Mouse (Mus musculus): ENCODE measurements at regions not wholly inside any gene's neighbourhood (a gene's known extent, or its start where the extent isn't known, plus 50 kb on each side); places are given as distances from the start of the nearest gene placed in this dataset.
A peak's percentile ranks its signal among the peaks of the same experiment; 100 is the strongest.

DNA sequence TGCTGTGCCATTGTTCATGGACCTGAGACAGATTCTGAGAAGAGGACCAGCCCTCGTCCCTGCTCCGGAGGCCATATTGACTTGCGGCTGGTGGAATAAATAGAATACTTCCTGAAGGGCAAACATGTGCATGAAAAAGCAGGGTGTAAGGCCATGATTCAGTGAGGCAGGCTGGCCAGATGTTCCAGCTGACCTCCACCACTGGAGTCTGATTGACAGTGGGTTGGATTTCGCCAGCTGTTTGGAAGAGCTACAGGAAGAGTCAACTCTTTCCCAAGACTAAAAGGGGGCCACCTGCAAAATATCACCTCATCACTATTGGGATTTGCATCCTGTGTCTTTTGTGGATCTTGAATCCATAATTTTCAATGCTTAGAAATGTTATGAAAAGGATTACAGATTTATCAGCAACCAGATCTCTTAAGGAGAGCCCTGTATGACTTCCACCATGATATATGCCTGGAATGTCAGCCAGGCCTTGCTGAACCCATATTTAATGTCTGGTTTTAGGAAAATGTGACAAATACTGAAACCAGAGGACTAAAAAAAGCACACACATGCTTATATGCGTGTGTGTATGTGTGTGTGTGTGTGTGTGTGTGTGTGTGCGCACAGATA lies 348.9 kb upstream of the Nrp1 start:
- H3K9ac ChIP-seq (replicated peaks), result no peak overlapping the region
- H3K4me1 ChIP-seq, result no peaks in the 10 kb centered on the region; the same call in 1 of the 2 replicates
- H3K4me2 ChIP-seq (replicated peaks), result no peak overlapping the region
- WGBS, result 86% methylated on average over 6 of the region's 6 CpGs
- no peaks in the 10 kb centered on the region for H3K9me3 ChIP-seq
- ATAC-seq (replicated peaks), result no peak
- no peaks in the 10 kb centered on the region for H3K36me3 ChIP-seq
- H3K27me3 ChIP-seq, result no peaks in the 10 kb centered on the region
- H3K4me3 ChIP-seq, result no peak overlapping the region
- no peak overlapping the region for H3K27ac ChIP-seq (replicated peaks)

DNA sequence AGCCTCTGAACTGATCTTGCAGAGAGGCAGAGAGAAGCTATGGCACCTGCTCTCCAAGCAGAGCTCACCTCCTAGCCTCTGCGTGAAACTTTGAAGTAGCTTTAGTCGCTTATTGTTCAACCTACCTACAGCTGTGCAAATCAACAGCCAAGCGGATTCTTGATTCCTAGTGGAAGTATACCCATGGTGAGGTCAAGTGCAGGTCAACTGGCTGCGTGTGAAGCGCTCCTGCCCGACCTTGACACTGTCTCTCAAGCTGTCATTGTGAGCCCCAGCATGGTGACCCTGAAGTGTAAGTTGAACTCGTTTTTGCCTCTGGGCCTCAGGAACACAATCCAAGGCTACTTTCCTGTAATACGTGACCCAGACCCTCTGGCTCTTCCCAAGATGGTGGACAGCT lies 341.2 kb upstream of the Nrp1 start:
- Histone ChIP-seq H3K4me2 (replicated peaks) (no peak overlapping the region), H3K4me1 (no peaks in the 10 kb centered on the region), H3K27me3 (no peaks in the 10 kb centered on the region), H3K9ac (replicated peaks) (no peak overlapping the region), H3K4me3 (no peak overlapping the region), H3K9me3 (no peaks in the 10 kb centered on the region), H3K36me3 (no peaks in the 10 kb centered on the region), H3K27ac (replicated peaks) (no peak overlapping the region)
- 76% methylated on average over 8 of the region's 8 CpGs for WGBS
- ATAC-seq (replicated peaks), result no peak

DNA sequence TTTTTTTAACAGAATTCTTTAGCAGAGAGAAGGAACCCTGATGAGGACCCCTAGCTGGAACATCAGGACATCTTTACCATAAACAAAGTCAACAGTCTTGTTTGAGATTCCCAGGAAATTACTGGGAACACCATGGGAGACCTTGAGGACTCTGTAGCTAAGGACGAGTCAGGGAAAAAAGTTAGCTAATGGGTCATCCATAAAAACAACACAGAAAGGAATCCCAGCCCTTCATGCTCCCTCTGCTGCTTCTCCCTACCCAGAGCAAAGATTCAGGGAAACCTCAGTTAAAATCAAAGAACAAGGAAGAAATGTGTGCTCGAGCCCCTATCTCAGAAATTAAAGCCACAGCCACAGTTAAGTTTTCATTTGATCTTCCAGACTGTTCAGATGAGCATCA lies 334.7 kb upstream of the Nrp1 start:
- H3K27me3 ChIP-seq, result no peaks in the 10 kb centered on the region
- no peak overlapping the region for H3K27ac ChIP-seq (replicated peaks)
- no peak for ATAC-seq (replicated peaks)
- H3K4me3 ChIP-seq, result no peak overlapping the region
- H3K4me1 ChIP-seq, result peaks cover 14% of the 10 kb centered on the region
- 81% methylated on average over 2 of the region's 2 CpGs for WGBS
- H3K4me2 ChIP-seq (replicated peaks), result no peak overlapping the region
- no peaks in the 10 kb centered on the region for H3K9me3 ChIP-seq
- H3K36me3 ChIP-seq, result no peaks in the 10 kb centered on the region
- H3K9ac ChIP-seq (replicated peaks), result no peak overlapping the region

DNA sequence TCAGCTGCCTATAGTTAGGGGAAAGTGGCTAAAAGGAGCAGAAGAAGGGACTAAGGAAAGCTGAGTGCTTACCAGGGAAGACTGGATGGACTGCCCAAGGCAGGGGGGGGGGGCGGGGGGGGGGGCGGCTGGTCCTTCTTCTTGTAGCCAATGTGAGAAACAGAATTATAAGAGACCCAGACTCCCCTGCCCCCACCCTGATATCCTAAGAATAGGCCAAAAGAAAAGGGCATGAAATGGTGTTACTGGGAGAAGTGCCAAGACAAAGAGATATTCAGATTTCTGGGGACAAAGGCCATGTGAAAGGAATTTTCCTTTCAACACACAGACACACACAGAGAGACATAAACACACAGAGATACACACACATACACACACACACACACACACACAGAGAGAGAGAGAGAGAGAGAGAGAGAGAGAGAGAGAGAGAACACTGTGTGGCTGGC lies 333.6 kb upstream of the Nrp1 start:
- H3K9ac ChIP-seq (replicated peaks), result no peak overlapping the region
- H3K4me2 ChIP-seq (replicated peaks), result no peak overlapping the region
- no peaks in the 10 kb centered on the region for H3K9me3 ChIP-seq
- no peaks in the 10 kb centered on the region for H3K27me3 ChIP-seq
- H3K36me3 ChIP-seq, result no peaks in the 10 kb centered on the region
- peak; percentile 60 for ATAC-seq (replicated peaks)
- peaks cover 14% of the 10 kb centered on the region for H3K4me1 ChIP-seq
- peak overlapping the region; percentile 74 for H3K27ac ChIP-seq (replicated peaks)
- WGBS, result no CpG with 5 or more reads among the region's 2 CpGs
- no peak overlapping the region for H3K4me3 ChIP-seq

DNA sequence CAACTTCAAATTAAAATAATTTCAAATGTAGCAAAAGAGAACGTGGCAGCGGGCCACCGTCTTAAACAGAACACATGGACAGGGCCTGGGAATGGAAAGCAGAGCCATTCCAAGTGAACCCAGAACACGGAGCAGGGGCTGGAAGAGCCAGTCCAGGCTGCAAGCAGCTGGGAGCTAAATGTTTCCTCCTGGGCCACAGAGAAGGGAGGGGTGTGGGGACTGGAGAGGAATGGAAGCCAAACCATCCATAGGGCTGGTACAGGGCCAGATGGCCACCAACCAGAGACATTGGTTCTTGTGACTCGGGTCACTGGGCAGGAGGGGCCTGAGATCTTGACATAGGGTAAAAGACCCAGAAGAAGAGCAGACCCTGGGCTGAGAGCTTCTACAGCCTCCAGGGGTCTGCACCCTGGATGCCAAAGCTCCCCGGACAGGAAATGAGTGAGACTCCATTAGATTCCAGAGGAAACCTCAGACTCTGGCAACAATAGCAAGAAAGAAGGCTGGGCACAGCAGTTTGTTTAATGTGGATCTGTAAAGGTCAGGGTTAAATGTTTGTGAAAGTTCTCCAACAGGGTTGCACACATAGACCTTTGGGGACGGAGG lies 333.1 kb upstream of the Nrp1 start:
- Histone ChIP-seq H3K9me3 (no peaks in the 10 kb centered on the region), H3K36me3 (no peaks in the 10 kb centered on the region), H3K27ac (replicated peaks) (peak overlapping the region; percentile 74), H3K4me1 (peaks cover 17% of the 10 kb centered on the region), H3K9ac (replicated peaks) (no peak overlapping the region), H3K4me3 (no peak overlapping the region), H3K27me3 (no peaks in the 10 kb centered on the region), H3K4me2 (replicated peaks) (no peak overlapping the region)
- WGBS, result 34% methylated on average over 7 of the region's 7 CpGs
- ATAC-seq (replicated peaks), result peak; percentile 95

DNA sequence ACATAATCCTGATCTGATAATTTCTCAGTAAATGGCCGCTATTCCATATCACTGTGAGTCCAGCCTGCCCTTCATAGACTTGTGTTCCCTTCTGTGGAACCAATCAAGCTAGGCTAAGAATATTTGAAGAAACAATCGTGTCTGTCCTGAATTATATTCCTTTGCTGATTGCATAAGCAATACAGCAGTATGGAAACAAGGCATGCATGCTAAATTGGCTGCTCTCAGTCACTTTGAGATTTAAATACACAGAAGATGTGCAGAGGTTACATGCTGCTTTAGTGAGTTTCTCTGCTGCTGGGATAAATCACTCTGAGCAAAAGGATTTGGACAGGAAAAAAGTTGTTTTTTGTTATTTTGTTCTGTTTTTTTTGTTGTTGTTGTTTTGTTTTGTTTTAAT lies 331.4 kb upstream of the Nrp1 start:
- Histone ChIP-seq H3K4me2 (replicated peaks) (no peak overlapping the region), H3K4me3 (no peak overlapping the region), H3K27ac (replicated peaks) (no peak overlapping the region), H3K4me1 (peaks cover 22% of the 10 kb centered on the region), H3K9me3 (no peaks in the 10 kb centered on the region), H3K36me3 (no peaks in the 10 kb centered on the region), H3K27me3 (no peaks in the 10 kb centered on the region), H3K9ac (replicated peaks) (no peak overlapping the region)
- WGBS, result 76% methylated on average over 2 of the region's 2 CpGs
- ATAC-seq (replicated peaks), result no peak

DNA sequence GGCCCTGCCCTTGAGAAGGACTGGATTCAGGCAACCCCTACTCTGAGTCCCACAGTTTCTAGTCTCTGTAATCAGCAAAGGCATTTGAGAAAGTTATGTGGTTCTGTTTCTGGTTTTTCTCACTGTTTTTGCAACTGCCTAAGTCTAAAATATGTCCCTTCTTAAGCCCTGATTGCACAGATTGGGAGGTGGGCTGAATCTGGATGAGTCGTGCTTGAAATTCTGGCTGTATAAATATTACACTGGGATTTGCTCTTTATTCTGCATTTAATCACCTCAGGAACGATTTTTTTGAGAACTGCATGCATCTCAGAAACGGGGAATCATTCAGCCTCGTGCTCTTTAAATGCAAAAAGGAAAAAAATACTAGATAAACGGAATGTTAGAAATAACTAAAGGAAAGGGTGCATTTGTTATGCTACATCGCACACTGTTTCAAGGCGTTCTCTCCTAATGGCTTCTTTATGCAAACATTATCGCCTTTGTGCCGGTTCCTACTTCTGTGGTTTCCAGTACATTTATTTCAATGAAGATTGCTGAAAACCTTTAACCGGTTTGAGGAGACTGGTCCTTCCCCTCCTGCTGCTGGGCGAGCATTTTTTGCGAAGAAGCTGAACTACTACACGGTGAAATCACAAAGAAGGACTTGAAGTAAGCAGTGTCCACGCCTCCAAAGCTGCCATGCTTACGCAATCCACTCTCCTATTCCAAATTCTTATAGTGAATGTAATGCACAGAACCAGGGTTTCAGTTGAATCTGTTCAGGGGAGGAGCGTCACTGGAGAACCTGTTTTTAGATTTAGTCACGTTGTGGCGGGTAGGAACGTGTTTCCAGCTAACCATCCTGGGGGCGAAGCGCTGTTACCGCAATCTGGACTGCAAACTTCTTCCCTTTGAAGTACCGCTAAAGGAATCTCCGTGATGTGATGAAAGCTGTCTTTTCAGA lies 327.8 kb upstream of the Nrp1 start:
- Histone ChIP-seq H3K4me1 (peaks cover 8% of the 10 kb centered on the region; the same call in 1 of the 2 replicates), H3K4me2 (replicated peaks) (no peak overlapping the region), H3K4me3 (no peak overlapping the region), H3K27ac (replicated peaks) (peak overlapping the region; percentile 37; the same call in 1 of the 2 replicates), H3K9me3 (no peaks in the 10 kb centered on the region), H3K36me3 (no peaks in the 10 kb centered on the region), H3K9ac (replicated peaks) (no peak overlapping the region), H3K27me3 (no peaks in the 10 kb centered on the region)
- 69% methylated on average over 24 of the region's 24 CpGs for WGBS
- no peak for ATAC-seq (replicated peaks)

DNA sequence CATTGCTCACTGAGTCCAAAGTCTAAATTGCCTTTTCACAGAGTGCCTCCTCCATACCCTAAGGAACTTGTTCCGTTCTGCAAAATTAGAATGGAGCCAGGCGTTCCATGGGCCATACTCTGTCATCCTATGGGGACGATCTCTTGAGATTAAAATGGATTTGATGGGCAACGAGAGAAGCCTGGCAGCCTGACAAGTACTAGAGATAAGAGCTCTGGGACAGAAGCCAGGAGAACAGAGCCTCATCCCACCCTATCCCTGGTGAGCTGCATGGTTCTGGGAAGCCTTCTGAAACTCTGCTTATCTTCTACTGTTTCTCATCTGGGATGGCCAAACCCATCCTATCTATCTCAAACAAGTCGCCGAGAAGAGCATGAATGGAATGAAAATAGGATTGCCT lies 324.3 kb upstream of the Nrp1 start:
- ATAC-seq (replicated peaks), result no peak
- 80% methylated on average over 6 of the region's 6 CpGs for whole genome bisulfite sequencing
- Histone ChIP-seq H3K27ac (replicated peaks) (no peak overlapping the region), H3K9ac (replicated peaks) (no peak overlapping the region), H3K27me3 (no peaks in the 10 kb centered on the region), H3K4me1 (peaks cover 8% of the 10 kb centered on the region; the same call in 1 of the 2 replicates), H3K9me3 (no peaks in the 10 kb centered on the region), H3K4me2 (replicated peaks) (no peak overlapping the region), H3K36me3 (no peaks in the 10 kb centered on the region), H3K4me3 (no peak overlapping the region)

DNA sequence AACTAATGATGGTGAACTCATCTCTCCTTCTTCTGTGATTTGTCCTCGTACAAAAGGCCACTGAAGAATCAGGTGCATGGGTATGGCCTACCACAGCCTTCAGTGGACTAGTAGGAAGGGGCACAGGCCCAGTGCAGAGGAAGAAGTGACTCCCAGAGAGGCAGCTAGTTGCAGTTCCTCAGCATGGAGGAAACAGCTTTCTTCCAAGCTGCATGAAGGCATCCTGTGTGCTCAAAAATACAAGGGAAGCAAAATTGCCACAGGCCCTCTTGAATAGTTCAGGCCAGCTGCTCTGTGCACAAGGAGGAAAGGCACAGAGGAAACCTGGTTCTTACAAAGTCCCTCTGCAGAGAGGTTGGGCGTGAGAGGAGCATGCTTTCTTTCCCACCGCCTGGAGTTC lies 322.7 kb upstream of the Nrp1 start:
- Histone ChIP-seq H3K36me3 (no peaks in the 10 kb centered on the region), H3K27ac (replicated peaks) (no peak overlapping the region), H3K9ac (replicated peaks) (no peak overlapping the region), H3K27me3 (no peaks in the 10 kb centered on the region), H3K9me3 (no peaks in the 10 kb centered on the region), H3K4me2 (replicated peaks) (no peak overlapping the region), H3K4me1 (0 out of 2 replicates have a peak, but pooled peaks cover 2% of the 10 kb centered on the region), H3K4me3 (no peak overlapping the region)
- 66% methylated on average over 3 of the region's 3 CpGs for whole genome bisulfite sequencing
- no peak for ATAC-seq (replicated peaks)

DNA sequence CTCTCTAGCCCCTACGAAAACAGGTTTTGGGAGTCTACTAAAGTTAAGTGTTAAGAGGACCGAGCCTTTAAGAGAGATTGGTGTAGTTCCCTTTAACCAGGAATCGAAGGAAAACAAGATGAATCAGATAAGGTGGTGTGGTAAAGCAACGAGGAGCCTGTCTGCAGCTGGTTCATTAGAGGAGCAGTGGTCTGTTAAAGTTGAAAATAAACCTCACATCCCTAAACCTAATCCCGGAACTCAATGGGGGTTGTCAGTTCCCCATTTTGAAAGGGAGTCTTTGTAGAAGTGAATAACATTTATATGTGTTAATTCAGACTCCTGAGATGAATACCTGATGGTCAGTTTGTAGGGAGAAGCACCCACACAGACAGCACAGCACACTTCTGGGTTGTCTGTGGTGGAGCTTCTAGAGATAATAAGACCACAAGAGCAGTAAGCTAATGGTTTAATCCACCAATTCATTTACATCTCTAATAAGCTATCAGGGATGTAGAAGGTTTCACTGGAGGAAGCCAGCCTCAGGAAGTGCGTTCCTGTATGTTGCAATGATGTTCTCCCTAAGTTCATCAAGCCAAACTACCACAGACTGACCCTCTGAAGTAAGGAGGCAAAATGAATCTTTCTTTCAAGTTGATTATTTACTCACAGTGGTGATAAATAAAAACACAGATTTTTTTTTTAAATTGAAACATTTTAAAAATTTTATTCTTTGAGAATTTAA lies 318.9 kb upstream of the Nrp1 start:
- WGBS, result 79% methylated on average over 6 of the region's 6 CpGs
- Histone ChIP-seq H3K9ac (replicated peaks) (no peak overlapping the region), H3K9me3 (no peaks in the 10 kb centered on the region), H3K4me1 (no peaks in the 10 kb centered on the region), H3K4me2 (replicated peaks) (no peak overlapping the region), H3K36me3 (no peaks in the 10 kb centered on the region), H3K27ac (replicated peaks) (no peak overlapping the region), H3K4me3 (no peak overlapping the region), H3K27me3 (no peaks in the 10 kb centered on the region)
- no peak for ATAC-seq (replicated peaks)

DNA sequence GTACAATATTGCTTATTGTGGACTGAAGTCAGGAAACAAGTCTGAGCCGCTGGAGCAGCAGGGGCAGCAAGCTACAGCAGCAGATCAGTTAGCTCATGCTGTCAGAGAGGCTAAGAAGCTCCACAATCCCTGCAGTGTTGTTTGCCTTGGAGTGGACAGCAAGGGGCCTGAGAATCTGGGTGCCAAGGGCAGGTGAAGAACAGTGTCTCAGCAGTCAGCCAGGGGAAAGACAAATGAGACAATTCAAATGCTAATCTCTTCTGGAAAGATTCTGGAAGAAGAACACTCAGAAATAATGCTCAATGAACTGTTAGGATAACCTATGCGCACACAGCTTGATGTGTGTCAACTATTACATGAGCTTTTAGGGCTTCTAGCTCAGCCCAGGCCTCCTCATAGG lies 315.5 kb upstream of the Nrp1 start:
- Histone ChIP-seq H3K27ac (replicated peaks) (no peak overlapping the region), H3K4me1 (no peaks in the 10 kb centered on the region), H3K4me3 (no peak overlapping the region), H3K27me3 (no peaks in the 10 kb centered on the region), H3K4me2 (replicated peaks) (no peak overlapping the region), H3K9ac (replicated peaks) (no peak overlapping the region), H3K9me3 (no peaks in the 10 kb centered on the region), H3K36me3 (no peaks in the 10 kb centered on the region)
- 57% methylated on average over 2 of the region's 2 CpGs for WGBS
- no peak for ATAC-seq (replicated peaks)

DNA sequence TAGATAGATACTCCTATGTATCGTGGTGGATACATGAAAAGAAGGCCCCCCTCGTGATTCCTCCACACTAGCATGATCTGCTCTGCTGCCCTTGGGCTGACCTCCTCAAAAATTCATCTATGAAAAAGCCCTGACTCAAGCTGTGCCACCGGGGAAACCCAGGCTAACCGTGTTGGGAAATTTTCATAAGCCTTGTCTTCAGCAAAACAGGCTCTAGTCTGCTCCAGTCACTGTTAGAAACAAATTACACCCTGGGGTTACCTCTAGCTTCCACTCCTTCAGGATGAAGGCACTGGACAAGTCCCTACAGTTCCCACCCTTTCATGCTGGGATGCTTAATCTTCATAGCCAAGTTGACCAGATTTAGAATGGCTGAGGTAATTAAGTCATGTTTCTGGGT lies 315.0 kb upstream of the Nrp1 start:
- ATAC-seq (replicated peaks), result no peak
- H3K27ac ChIP-seq (replicated peaks), result no peak overlapping the region
- no peak overlapping the region for H3K9ac ChIP-seq (replicated peaks)
- no peak overlapping the region for H3K4me2 ChIP-seq (replicated peaks)
- H3K36me3 ChIP-seq, result no peaks in the 10 kb centered on the region
- no peak overlapping the region for H3K4me3 ChIP-seq
- no peaks in the 10 kb centered on the region for H3K27me3 ChIP-seq
- H3K9me3 ChIP-seq, result no peaks in the 10 kb centered on the region
- no peaks in the 10 kb centered on the region for H3K4me1 ChIP-seq
- 76% methylated on average over 4 of the region's 4 CpGs for WGBS
